Mouse (Mus musculus) neural tube, embryonic 14.5 days (tissue): ENCODE data around the gene Map1b. TPM values are rescaled to one million over a fixed set of nuclear protein-coding genes. Genes with fewer than 3 reads are reported as not detected.

Experiments used
- ATAC-seq: fragments of 200-750 bp; cut with Nextera tagmentation; 2 replicates; pipeline ENCODE4 v1.8.0; 2017; ENCODE audit warnings: low read depth, mild to moderate bottlenecking, moderate TSS enrichment, moderate library complexity
- H3K27ac ChIP-seq: fragments of 300-500 bp; sonication (generic); 2 replicates; pipeline ENCODE4 v1.5.1; 2014; ENCODE audit warnings: low read depth, mild to moderate bottlenecking, control low read depth, low read length, moderate library complexity, mixed read lengths
- H3K27me3 ChIP-seq: fragments of 300-500 bp; sonication (generic); 2 replicates; pipeline ENCODE4 v1.6.1; 2014; ENCODE audit warnings: low read length; ENCODE audit not compliant: control insufficient read depth, insufficient read depth
- H3K36me3 ChIP-seq: fragments of 300-500 bp; sonication (generic); 2 replicates; pipeline ENCODE4 v1.6.1; 2014; ENCODE audit warnings: low read length, mixed read lengths; ENCODE audit not compliant: control insufficient read depth, insufficient read depth
- H3K4me1 ChIP-seq: fragments of 300-500 bp; sonication (generic); 2 replicates; pipeline ENCODE4 v1.6.1; 2014; ENCODE audit warnings: low read length; ENCODE audit not compliant: control insufficient read depth, insufficient read depth
- H3K4me2 ChIP-seq: fragments of 300-500 bp; sonication (generic); 2 replicates; pipeline ENCODE4 v1.6.1; 2014; ENCODE audit warnings: mild to moderate bottlenecking, low read depth, low read length, control low read depth
- H3K4me3 ChIP-seq: fragments of 300-500 bp; sonication (generic); 2 replicates; pipeline ENCODE4 v1.5.1; 2014; ENCODE audit warnings: low read depth, low read length, control low read depth, mixed read lengths
- H3K9ac ChIP-seq: fragments of 300-500 bp; sonication (generic); replicated peaks from 2 replicates; pipeline ENCODE4 v1.6.1; 2014; ENCODE audit warnings: low read depth, mild to moderate bottlenecking, control low read depth, low read length, mixed read lengths
- H3K9me3 ChIP-seq: fragments of 300-500 bp; sonication (generic); 2 replicates; pipeline ENCODE4 v1.6.1; 2016; ENCODE audit warnings: low read length; ENCODE audit not compliant: control insufficient read depth
- WGBS: fragments of 180-500 bp; shearing (Covaris S2); extraction: QIAGEN DNeasy Blood & Tissue Kit; methylation state at CpG from one replicate; pipeline ENCODE4 v1.1.7; 2014; 5-methylcytosine and 5-hydroxymethylcytosine counted together
- polyA plus RNA-seq: library from polyadenylated mRNA; unstranded; fragments of >200 nt; fragmentation: Nextera tagmentation; extraction: Ambion mirVana; gene quantifications from 2 replicates; pipeline ENCODE4 v1.2.1, GENCODE M21; 2014

Map1b gene
- polyA plus RNA-seq, 1 experiment from 2014 or later, result 2,267 TPM

DNA sequence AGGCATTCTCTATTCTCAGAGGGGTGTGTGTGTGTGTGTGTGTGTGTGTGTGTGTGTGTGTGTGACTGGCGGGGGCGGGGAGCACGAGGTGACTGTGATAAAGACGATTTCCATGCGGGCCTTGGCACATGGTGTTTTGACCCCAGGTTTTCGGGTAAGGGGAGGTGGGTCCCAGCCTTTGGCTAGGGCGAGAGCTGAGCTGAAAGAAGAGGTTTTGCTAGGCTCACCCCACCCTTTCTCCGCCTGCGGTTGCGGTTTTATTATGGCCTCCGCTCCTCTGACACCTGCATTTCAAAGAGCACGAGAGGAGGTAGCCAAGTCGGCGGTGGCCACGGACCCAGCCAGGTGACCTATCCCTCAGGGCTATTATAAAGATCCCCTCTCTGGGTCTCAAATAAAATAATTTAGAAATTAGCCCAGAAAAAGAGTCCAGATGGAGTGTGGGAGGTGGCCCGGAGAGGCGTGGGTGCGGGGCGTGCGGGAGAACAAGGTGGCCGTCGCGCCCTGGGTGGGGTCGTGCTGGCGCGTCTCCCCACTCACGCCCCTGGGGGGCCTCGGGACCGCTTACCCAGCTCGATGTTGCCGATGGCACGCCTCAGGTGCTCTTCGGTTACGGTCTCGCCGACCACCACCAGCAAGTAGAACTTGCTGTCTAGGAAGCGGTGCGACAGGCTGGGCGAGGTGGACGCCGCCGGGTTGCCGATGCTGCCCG lies 448 bp downstream of the Map1b start:
- Histone ChIP-seq H3K9me3 (no peaks in the 10 kb centered on the region), H3K36me3 (no peaks in the 10 kb centered on the region), H3K9ac (peak overlapping the region; percentile 98), H3K27ac (peak overlapping the region; percentile 98), H3K27me3 (no peaks in the 10 kb centered on the region), H3K4me2 (peak overlapping the region; percentile 54), H3K4me1 (peaks cover 23% of the 10 kb centered on the region), H3K4me3 (peak overlapping the region; percentile 83)
- peak; percentile 47 for ATAC-seq
- WGBS, result under 1% methylated on average over 41 of the region's 44 CpGs

DNA sequence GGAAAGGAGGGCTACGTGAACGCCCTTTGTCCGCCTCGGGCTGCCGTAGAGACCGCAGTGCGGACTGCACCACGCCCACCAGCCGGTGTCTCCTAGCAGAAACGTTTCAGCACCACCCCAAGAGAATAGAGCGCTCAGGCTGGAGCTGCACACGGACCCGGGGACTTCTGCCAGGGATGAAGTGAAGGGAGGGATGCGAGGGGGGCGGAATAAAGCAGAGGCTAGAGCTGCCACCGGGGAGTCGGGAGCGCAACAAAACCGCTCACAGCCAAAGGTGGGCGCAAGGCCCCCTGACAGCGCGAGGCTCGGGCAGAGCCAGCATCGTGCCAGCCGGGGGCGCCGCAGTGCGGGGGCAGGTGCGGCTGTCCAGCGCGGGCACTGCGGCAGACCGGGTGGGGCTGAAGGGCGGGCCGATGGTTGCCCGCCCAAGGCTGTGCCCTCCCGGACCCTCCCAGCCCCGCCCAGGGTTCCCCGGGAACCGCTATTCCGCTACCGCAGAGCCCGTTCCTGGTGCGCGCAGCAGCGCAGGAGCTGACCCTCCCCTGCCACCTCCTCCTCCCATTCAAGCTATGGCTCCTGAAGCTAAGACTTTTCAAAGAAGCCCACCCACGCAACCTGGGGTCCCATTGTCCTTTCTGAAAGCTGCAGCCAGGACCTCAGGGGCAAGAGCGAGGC lies 1.3 kb downstream of the Map1b start:
- WGBS, result under 1% methylated on average over 39 of the region's 48 CpGs
- Histone ChIP-seq H3K4me2 (peak overlapping the region; percentile 54), H3K27ac (peak overlapping the region; percentile 98), H3K27me3 (no peaks in the 10 kb centered on the region), H3K9me3 (no peaks in the 10 kb centered on the region), H3K36me3 (no peaks in the 10 kb centered on the region), H3K4me3 (peak overlapping the region; percentile 83), H3K9ac (peak overlapping the region; percentile 98), H3K4me1 (peaks cover 27% of the 10 kb centered on the region)
- peak; percentile 74 for ATAC-seq

DNA sequence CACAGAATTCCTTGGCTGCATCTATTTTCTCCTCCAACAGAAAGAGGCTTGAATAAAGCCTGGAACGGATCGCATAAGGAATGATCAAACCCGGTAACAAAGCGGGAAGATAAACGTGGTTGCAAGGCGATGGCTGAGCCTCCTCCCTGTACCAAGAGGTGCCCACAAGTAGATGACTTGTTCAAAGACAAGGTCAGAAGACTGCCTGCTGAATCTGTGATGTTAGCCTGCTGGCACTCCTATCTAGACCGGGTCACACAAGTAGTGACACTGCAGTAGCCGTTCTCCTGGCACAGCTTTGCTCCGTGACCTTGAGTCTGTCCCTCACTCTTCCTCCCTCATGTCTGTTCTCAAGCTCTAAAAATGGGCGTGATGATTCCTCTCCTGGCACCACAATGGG lies 2.4 kb downstream of the Map1b start:
- no peak for ATAC-seq
- peak overlapping the region; percentile 54 for H3K4me2 ChIP-seq
- no peaks in the 10 kb centered on the region for H3K27me3 ChIP-seq
- 8% methylated on average over 10 of the region's 10 CpGs for WGBS
- H3K4me3 ChIP-seq, result peak overlapping the region; percentile 83
- no peaks in the 10 kb centered on the region for H3K9me3 ChIP-seq
- H3K9ac ChIP-seq, result peak overlapping the region; percentile 98
- H3K36me3 ChIP-seq, result no peaks in the 10 kb centered on the region
- H3K27ac ChIP-seq, result peak overlapping the region; percentile 98
- peaks cover 35% of the 10 kb centered on the region for H3K4me1 ChIP-seq

DNA sequence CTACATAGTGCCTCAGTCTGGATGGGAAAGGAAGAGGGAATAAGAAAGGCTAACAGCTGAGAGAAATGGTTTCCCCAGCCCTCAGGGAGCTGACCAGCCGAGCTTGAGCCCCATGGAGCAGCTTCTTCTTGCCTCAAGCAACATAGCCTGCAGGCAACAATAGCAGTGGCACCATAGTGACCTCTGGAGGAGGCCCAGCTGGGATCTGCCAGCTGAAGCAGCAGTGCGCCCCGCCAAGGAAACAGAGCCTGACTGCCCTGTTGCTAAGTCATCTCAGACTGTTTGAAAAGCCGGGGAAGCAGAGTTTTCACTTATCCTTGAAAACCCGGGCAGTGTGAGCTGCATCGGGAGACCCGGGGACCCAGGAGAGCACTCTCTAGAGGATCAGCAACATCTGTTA lies 3.2 kb downstream of the Map1b start:
- Histone ChIP-seq H3K4me2 (peak overlapping the region; percentile 54), H3K9me3 (no peaks in the 10 kb centered on the region), H3K4me1 (peaks cover 36% of the 10 kb centered on the region), H3K27me3 (no peaks in the 10 kb centered on the region), H3K9ac (peak overlapping the region; percentile 98), H3K4me3 (peak overlapping the region; percentile 83), H3K36me3 (0 out of 2 replicates have a peak, but pooled peaks cover 3% of the 10 kb centered on the region), H3K27ac (peak overlapping the region; percentile 98)
- ATAC-seq, result no peak
- under 1% methylated on average over 7 of the region's 7 CpGs for WGBS

DNA sequence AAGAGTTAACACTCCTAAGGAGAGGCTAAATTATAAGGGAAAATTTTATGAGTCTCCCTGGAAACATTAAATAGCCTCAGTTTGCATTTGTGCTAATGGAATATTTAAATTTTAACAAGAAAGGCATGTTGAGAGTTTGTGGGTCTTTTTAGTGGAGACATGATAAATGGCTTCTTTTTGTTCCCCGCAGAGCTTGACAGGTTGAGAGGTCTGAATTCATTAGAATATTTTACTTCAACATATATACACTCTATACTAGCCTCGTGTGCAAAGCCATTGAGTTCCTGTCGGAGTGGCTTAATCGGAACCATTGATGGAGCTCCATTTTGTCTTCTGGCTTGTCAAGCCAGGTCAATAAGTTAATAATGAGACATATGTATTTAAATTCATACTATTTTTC lies 6.4 kb downstream of the Map1b start:
- H3K27ac ChIP-seq, result no peak overlapping the region
- H3K4me3 ChIP-seq, result no peak overlapping the region
- H3K9me3 ChIP-seq, result no peaks in the 10 kb centered on the region
- peaks cover 32% of the 10 kb centered on the region for H3K36me3 ChIP-seq
- whole genome bisulfite sequencing, result 13% methylated on average over 4 of the region's 4 CpGs
- H3K4me1 ChIP-seq, result peaks cover 31% of the 10 kb centered on the region
- no peak for ATAC-seq
- H3K9ac ChIP-seq, result no peak overlapping the region
- no peaks in the 10 kb centered on the region for H3K27me3 ChIP-seq
- H3K4me2 ChIP-seq, result peak overlapping the region; percentile 23

DNA sequence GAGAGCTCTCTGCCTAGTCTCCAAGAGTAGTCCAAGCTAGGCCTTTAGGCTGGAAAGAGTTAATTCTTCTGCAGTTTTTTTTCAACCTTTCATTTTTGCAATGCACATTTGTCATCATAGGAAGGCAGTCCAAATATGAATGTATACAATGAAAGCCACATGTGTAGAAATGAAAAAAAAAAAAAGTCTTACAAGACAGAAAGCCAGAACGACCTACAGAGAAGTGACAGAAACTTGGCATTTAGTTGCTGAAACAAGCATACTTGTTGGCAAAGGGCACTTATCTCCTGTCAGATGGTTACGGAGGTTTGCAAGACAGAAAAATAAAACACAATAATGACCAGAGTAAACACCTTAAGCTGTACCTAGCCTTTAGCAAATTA lies 9.8 kb downstream of the Map1b start:
- Histone ChIP-seq H3K4me3 (no peak overlapping the region), H3K9me3 (no peaks in the 10 kb centered on the region), H3K9ac (no peak overlapping the region), H3K4me2 (no peak overlapping the region), H3K36me3 (peaks cover 39% of the 10 kb centered on the region), H3K27ac (no peak overlapping the region), H3K4me1 (peaks cover 42% of the 10 kb centered on the region), H3K27me3 (no peaks in the 10 kb centered on the region)
- 59% methylated on average over 2 of the region's 2 CpGs for WGBS
- ATAC-seq, result no peak

DNA sequence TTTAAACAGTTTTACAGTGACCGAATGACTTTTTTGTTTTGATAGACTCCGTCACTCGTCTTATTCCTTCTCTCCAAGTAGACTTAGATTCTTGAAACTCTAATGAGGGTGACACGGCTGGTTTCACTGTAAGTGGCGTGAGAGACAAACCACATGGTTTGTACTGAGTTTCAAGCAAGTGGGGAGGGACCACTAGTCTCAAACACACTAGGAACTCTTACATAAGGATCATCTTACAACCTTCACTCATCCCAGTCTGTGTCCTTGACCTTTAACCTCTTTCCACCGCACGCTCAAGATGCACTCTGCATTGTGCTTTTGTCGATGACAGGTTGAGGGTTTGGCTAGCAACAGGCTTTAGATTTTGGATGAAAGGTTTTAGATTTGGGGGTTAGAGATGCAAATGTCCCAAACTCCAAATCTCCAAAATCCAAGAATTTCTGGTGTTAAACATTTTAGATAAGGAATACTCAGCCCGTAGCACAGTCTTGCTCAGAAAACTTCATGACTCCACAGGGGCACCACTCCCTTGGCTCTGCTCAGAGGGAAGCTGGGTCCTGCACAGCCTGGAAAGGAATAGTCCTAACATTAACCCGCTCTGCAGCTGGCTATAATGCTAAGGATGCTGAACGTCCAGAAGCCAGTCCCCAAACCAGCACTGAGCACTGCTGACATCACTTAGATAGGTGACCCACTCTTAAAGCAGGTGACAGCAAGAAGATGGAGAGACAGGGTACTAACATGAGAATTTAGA lies 10.3 kb downstream of the Map1b start:
- Histone ChIP-seq H3K4me3 (no peak overlapping the region), H3K27ac (no peak overlapping the region), H3K27me3 (no peaks in the 10 kb centered on the region), H3K9ac (no peak overlapping the region), H3K9me3 (no peaks in the 10 kb centered on the region), H3K36me3 (peaks cover 39% of the 10 kb centered on the region), H3K4me1 (peaks cover 42% of the 10 kb centered on the region), H3K4me2 (no peak overlapping the region)
- 78% methylated on average over 11 of the region's 11 CpGs for WGBS
- no peak for ATAC-seq

DNA sequence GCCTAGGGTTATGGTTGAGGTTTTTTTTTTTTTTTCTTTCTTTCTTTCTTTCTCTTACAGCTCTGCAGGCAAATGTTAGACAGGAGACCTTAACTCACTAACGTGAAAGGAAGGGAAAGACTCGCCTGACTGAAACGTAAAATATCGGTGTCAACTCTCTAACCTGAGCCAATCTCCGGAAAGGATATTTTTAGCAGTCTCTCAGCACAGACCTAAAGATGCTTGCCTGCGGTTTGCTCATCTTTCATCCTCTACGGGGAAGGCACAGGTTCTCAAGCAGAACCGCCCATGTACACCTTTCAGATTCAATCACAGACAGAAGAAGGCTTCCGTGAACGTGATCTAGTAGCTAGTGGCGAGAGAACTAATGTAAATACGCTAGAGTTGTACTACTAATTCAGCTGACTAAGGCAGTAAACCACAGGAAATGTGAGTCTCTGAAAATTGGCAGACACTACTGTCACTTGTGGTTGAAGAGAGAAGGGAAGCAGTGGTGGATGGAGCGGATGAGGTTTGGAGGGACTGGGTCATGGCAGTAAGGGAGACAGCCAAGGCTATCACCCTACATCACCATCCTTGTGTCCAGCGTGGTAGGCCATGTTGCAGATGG lies 12.9 kb downstream of the Map1b start:
- Histone ChIP-seq H3K36me3 (peaks cover 39% of the 10 kb centered on the region), H3K27ac (no peak overlapping the region), H3K4me1 (peaks cover 39% of the 10 kb centered on the region), H3K4me3 (no peak overlapping the region), H3K9ac (no peak overlapping the region), H3K27me3 (no peaks in the 10 kb centered on the region), H3K9me3 (no peaks in the 10 kb centered on the region), H3K4me2 (no peak overlapping the region)
- WGBS, result 73% methylated on average over 14 of the region's 14 CpGs
- ATAC-seq, result no peak
